Comparison of ENCODE assay signal across 8 mouse cellular contexts in the genomic region with DNA sequence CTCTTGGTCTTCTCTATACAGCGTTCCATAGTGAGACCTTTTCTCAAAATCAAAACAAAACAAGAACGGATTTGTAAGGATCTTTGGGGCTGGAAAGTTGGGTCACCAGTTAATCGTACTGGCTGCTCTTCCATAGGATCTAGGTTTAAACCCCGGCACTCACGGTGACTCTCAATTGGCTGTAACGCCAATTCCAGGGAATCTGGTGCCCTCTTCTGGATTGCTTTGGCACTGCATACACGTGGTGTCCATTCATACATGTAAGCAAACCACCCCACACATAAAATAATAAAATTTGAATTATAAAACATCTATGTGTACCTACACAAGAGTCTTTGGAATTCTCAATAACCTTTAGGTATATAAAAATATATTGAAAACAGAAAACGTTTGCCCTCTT.
DNase-seq lines count a peak whose midpoint lies in the region; ATAC-seq and TF ChIP-seq lines count a peak whose summit lies in the region.

No protein-coding gene starts in this region.

- H3K9ac ChIP-seq in liver, embryonic 16.5 days (ENCODE audit: low read depth, low read length), result no peak overlapping the region

- no peaks in the 10 kb centered on the region for H3K27me3 ChIP-seq in cerebellum, adult 2 months (ENCODE audit: control insufficient read depth, insufficient read depth, low read length)
- H3K27me3 ChIP-seq in liver, embryonic 16.5 days (ENCODE audit: control insufficient read depth, insufficient read depth, low read depth, low read length), result no peaks in the 10 kb centered on the region

- intact Hi-C loops in left cerebral cortex, adult 2 months (cut with DNase I), result no loop called here
- intact Hi-C loops in left cerebral cortex, postnatal 25 days (cut with DNase I), result no loop called here

- 46% methylated on average over 8 of the region's 8 CpGs for WGBS in cerebellum, adult 2 months
- WGBS in liver, embryonic 16.5 days (ENCODE audit: insufficient replicate concordance), result 38% methylated on average over 8 of the region's 8 CpGs

- DNase-seq in cerebellum, adult 2 months, result peak in 1 of 2 experiments; percentile 51
- DNase-seq in cerebellum, adult 9-10 months, result no peak
- DNase-seq in left cerebral cortex, adult 2 months (ENCODE audit: extremely low spot score in 1 of 2, low spot score in 2 of 2), result no peak
- no peak for DNase-seq in left cerebral cortex, postnatal 25 days (ENCODE audit: low spot score in 2 of 2)
- DNase-seq in c-Kit-positive CD71-positive TER-119-positive erythroid progenitor cells, embryonic 14.5 days (ENCODE audit: low spot score), result peak; percentile 72
- DNase-seq in thymus, postnatal 25 days, result peak; percentile 53
- no peak for DNase-seq in left cerebral cortex, adult 9 months (ENCODE audit: low spot score in 2 of 2)

- peak; percentile 62 for TF ChIP-seq CTCF in cerebellum, adult 2 months (IDR thresholded peaks at IDR 0.05; ENCODE audit: borderline replicate concordance, insufficient read depth, low read depth, low read length)
- TF ChIP-seq CTCF in left cerebral cortex, adult 2 months (IDR thresholded peaks at IDR 0.05), result peak; percentile 64

- no peak overlapping the region for H3K27ac ChIP-seq in cerebellum, adult 2 months (ENCODE audit: insufficient read depth, low read length)
- H3K27ac ChIP-seq in left cerebral cortex, adult 2 months, result no peak overlapping the region
- no peak overlapping the region for H3K27ac ChIP-seq in liver, embryonic 16.5 days (ENCODE audit: low read length)

- no peak overlapping the region for H3K4me3 ChIP-seq in cerebellum, adult 2 months (replicated peaks; ENCODE audit: insufficient read depth, low read depth, low read length)
- H3K4me3 ChIP-seq in left cerebral cortex, adult 2 months, result no peak overlapping the region
- H3K4me3 ChIP-seq in liver, embryonic 16.5 days (ENCODE audit: low read depth, low read length), result no peak overlapping the region

- no peaks in the 10 kb centered on the region for H3K36me3 ChIP-seq in liver, embryonic 16.5 days (ENCODE audit: control insufficient read depth, insufficient read depth)

- H3K4me2 ChIP-seq in liver, embryonic 16.5 days (ENCODE audit: low read depth, low read length), result no peak overlapping the region

- H3K9me3 ChIP-seq in liver, embryonic 16.5 days (replicated peaks; ENCODE audit: control insufficient read depth, low read length), result no peaks in the 10 kb centered on the region

- H3K4me1 ChIP-seq in cerebellum, adult 2 months (ENCODE audit: control insufficient read depth, insufficient read depth, low read length), result peaks cover 20% of the 10 kb centered on the region
- H3K4me1 ChIP-seq in liver, embryonic 16.5 days (ENCODE audit: control insufficient read depth, low read depth, low read length), result no peaks in the 10 kb centered on the region; the same call in 1 of the 2 replicates

- ATAC-seq in liver, embryonic 16.5 days (ENCODE audit: low read depth), result peak; percentile 24; the same call in 1 of the 2 replicates

- no peak for TF ChIP-seq POLR2A in cerebellum, adult 2 months (IDR thresholded peaks at IDR 0.05; ENCODE audit: borderline replicate concordance, insufficient read depth, low read length)

Comparison
In these comparisons a context has a peak if more than half of its experiments do, and no peak if none do; other contexts are left out.
1. DNase-seq: peak in c-Kit-positive CD71-positive TER-119-positive erythroid progenitor cells, embryonic 14.5 days (single experiment) and thymus, postnatal 25 days (single experiment); none in cerebellum, adult 9-10 months (single experiment), left cerebral cortex, adult 2 months (0 of 2), left cerebral cortex, postnatal 25 days (0 of 2) and left cerebral cortex, adult 9 months (0 of 2).